Mouse (Mus musculus) olfactory bulb, adult 2 months (tissue): ENCODE measurements around the gene Hecw2. TPM values are rescaled to one million over a fixed set of nuclear protein-coding genes. Genes with fewer than 3 reads are reported as not detected.

Experiments
- H3K27ac ChIP-seq: fragments of 200-500 bp; 2 replicates; pipeline ENCODE4 v1.5.1; 2012; ENCODE audit warnings: low read depth, low read length; ENCODE audit not compliant: insufficient read depth
- H3K4me1 ChIP-seq: fragments of 200-500 bp; 2 replicates; pipeline ENCODE4 v1.6.1; 2012; ENCODE audit warnings: low read length; ENCODE audit not compliant: control insufficient read depth, insufficient read depth
- H3K4me3 ChIP-seq: fragments of 200-500 bp; 2 replicates; pipeline ENCODE4 v1.5.1; 2012; ENCODE audit warnings: mild to moderate bottlenecking, low read depth, low read length, moderate library complexity; ENCODE audit not compliant: insufficient read depth
- CTCF ChIP-seq: fragments of 200-500 bp; IDR thresholded peaks from 2 replicates; pipeline ENCODE4 v1.5.1; 2012; ENCODE audit warnings: low read depth, mild to moderate bottlenecking, low read length, moderate library complexity; ENCODE audit not compliant: insufficient read depth
- POLR2A ChIP-seq: fragments of 200-500 bp; IDR thresholded peaks from 2 replicates; pipeline ENCODE4 v1.6.1; 2012; ENCODE audit warnings: mild to moderate bottlenecking, low read depth, low read length, moderate library complexity; ENCODE audit not compliant: insufficient read depth
- WGBS: fragments of 180-500 bp; shearing (Covaris S2); methylation state at CpG from one replicate; pipeline ENCODE4 v1.1.7; 2018; 5-methylcytosine and 5-hydroxymethylcytosine counted together
- polyA plus RNA-seq: library from polyadenylated mRNA; stranded (reverse); fragments of >200 nt; gene quantifications from 2 replicates; pipeline ENCODE4 v1.2.4, GENCODE M21; 2012; ENCODE audit warnings: low replicate concordance; ENCODE audit not compliant: missing spikeins, insufficient read depth, insufficient read length

Hecw2 gene
- polyA plus RNA-seq, 1 experiment: not detected

DNA sequence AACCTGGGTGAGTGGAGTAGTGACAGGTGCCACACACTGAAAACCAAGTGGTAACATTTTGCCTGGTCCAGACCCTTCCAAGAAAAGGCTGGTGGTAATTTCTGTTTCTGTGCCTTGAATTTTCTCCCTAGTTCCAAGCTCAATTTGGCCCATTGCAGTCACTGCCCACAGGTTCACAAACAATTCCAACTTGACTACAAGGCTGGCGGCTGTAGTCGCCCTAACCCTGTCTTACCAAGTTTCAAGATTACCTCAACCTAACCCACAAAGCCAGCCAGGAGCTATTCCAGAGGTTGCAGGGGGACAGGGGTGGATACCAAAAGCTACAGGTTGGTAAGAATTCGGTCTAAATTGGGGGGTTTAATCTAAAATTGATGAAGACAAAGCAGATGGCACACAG is 27.0 kb downstream of the Hecw2 start:
- TF ChIP-seq CTCF (no peak), POLR2A (no peak)
- no peak overlapping the region for H3K27ac ChIP-seq
- H3K4me1 ChIP-seq: 0 out of 2 replicates have a peak, but pooled peaks cover 2% of the 10 kb centered on the region

DNA sequence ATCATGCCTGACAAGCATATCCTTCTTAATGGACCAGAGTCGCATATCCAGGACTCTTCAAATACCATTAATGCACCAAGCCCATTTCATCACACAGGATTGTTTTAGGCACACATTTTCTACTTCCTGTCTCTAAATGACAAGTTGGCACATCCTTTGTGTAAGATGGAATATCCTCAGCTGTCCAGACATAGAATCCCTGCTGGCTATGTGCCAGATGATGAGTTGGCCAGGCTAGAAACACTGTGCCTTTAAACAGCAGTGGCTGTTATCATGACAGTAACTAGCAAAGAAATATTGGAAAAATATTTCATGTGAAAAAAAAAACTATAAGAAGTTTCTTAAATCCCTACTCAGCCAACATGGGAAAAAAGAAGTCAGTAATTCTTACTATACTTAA is 35.4 kb downstream of the Hecw2 start:
- TF ChIP-seq POLR2A (no peak), CTCF (no peak)
- 82% methylated on average over 1 of the region's 1 CpGs for WGBS
- Histone ChIP-seq H3K27ac (no peak overlapping the region), H3K4me3 (no peak overlapping the region), H3K4me1 (no peaks in the 10 kb centered on the region)

More for the DNA sequence above, 27.0 kb downstream of the Hecw2 start:
- WGBS: 91% methylated on average over 3 of the region's 3 CpGs
- no peak overlapping the region for H3K4me3 ChIP-seq

DNA sequence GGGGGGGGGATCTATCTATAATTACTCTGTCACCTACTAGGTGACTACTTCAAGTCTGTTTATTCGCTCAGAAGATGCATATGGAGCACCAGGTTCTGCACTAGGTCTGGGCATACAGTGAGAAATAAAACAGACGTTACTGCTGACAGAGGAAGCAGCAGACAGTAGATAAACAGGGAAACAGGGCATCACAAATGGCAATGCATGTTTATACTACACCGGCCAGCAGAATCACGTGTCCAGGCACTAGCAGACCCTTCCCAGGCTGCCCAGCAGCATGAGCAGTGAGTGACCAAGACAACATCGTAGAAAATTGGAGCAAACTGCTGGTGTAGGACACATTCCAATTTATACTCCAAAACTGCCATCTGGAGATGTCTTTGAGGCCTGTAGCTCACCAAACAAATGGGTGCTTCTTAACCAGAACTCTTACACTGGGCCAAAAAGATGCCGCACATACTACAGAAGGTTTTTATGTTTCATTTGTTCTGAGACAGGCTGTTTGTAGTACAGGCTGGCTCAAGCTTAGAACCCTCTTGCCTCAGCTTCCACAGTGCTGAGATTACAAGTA is 41.7 kb downstream of the Hecw2 start:
- WGBS: 86% methylated on average over 6 of the region's 6 CpGs
- H3K4me3 ChIP-seq: no peak overlapping the region

DNA sequence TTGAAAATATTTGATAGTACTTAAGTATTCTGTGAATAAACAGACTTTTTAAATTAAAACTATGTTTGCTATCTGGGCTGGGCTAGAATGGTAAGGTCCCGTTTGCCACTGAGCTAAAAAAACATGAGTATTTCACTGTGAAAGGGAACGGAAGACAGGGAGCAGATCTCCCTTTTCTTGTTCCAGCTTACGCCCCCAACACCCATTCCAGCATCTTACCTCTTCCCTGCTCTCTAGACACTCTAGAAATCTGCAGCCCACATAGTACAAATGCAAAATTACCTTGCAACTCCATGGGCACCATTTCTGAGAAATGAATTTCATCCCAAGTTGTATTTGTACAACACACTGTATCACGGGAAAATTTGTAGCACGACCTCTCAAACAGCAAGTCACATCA is 49.9 kb downstream of the Hecw2 start:
- TF ChIP-seq POLR2A: no peak
- TF ChIP-seq CTCF: no peak
- 90% methylated on average over 5 of the region's 5 CpGs for WGBS
- no peak overlapping the region for H3K27ac ChIP-seq
- H3K4me1 ChIP-seq: no peaks in the 10 kb centered on the region
- no peak overlapping the region for H3K4me3 ChIP-seq

More for the DNA sequence above, 41.7 kb downstream of the Hecw2 start:
- Histone ChIP-seq H3K27ac (no peak overlapping the region), H3K4me1 (no peaks in the 10 kb centered on the region)
- TF ChIP-seq POLR2A: no peak
- no peak for TF ChIP-seq CTCF

DNA sequence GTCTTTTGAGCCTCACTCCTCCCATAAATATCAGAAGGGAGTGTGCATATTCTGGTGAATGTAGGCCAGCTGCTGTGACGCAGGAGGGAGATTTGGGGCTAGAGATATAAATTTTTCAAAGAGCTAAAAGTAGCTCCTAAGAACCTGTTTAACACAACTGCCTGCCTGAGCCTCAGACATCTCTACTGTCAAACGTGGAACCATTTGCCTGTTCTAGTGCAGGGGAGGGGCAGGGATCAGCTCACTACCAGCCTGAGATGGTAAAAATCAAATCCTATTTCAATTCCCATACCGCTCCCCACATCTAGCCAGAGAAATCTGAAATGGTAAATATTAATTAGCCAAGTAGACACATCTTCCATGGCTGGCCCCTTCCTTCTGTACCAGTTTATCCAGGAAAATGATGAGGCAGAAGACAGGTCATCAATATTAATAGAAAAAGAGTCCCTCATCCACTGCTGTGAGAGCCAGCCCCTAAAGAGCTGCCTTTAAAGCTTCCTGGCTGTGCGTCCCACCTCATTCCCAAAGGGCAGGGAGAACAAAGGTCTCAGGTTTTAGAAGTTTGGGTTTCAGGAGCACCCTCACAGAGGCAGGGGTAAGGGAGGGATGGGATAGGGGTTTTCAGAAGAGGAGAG is 61.0 kb downstream of the Hecw2 start:
- Histone ChIP-seq H3K4me1 (peaks cover 2% of the 10 kb centered on the region; the same call in 1 of the 2 replicates), H3K4me3 (no peak overlapping the region), H3K27ac (no peak overlapping the region)
- TF ChIP-seq POLR2A (no peak), CTCF (no peak)
- WGBS: 67% methylated on average over 4 of the region's 4 CpGs

DNA sequence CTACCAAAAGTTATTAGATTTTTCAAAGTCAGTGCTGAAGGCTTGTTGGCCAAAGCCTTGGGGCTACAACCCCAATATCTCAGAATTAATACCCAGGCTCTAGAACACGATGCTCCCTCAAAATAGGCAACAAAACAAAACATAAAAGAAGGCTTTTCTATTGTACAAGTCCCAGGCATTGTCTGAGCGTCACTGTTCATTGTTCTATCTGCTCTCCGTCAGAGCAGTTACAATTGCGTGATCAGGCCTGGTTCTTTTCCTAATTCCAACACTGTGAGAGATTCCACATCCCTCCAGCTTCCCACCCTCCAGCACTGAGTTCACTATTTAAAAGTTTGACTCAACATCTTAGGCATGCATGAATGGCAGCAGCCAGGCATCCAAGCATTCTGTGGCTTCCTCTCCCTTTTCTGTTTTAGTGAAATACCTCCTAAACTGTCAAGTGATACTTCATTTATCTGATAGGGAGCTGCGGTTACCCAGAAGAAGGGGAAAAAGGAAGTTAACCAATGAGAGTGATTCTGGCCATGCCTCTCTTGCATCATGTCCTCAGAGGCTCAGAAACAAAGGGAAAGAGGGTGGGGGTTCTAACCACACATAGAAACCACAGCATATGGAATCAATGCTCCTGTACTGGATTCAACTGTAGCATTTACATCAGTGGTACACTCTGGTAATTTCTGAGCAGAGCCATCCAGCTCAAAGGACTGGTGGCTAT is 66.1 kb downstream of the Hecw2 start:
- WGBS: 44% methylated on average over 5 of the region's 5 CpGs
- no peak overlapping the region for H3K27ac ChIP-seq

DNA sequence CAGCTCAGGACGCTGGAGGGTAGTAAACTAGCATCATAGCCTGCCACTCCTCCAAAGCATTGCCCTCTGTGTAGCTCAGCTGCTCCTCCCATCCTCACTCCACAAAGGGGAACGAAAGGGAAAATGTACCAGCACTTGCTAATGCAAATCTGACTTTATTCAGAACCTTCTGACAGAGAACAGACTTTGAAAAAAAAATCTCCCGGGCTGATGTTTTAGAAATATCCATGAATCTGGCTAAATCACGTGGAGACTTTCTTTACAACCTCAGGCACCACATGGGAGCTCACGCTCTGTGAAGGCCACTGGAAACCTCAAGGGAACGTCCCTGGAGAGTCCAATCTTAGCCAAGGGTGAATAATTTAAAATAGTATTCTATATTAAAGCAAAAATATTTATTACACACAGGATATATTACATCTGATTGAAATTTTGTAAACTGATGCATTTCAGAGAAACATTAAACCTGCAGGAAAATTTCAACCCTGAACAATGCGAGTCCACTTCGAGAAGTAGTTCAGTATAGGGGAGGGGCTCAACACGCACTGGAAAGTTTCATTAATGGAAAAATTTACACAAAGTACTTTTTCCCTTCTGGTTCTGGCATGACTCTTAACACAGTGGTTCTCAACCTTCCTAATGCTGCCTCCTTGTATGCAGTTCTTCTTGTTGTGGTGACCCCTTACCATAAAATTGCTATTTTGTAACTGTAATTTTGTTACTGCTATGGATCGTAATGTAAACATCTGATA is 67.8 kb downstream of the Hecw2 start:
- Histone ChIP-seq H3K4me1 (peaks cover 2% of the 10 kb centered on the region), H3K27ac (no peak overlapping the region), H3K4me3 (no peak overlapping the region)
- 78% methylated on average over 10 of the region's 10 CpGs for WGBS
- TF ChIP-seq CTCF (no peak), POLR2A (no peak)

More for the DNA sequence above, 66.1 kb downstream of the Hecw2 start:
- no peak for TF ChIP-seq POLR2A
- TF ChIP-seq CTCF: no peak
- no peak overlapping the region for H3K4me3 ChIP-seq
- H3K4me1 ChIP-seq: no peaks in the 10 kb centered on the region

DNA sequence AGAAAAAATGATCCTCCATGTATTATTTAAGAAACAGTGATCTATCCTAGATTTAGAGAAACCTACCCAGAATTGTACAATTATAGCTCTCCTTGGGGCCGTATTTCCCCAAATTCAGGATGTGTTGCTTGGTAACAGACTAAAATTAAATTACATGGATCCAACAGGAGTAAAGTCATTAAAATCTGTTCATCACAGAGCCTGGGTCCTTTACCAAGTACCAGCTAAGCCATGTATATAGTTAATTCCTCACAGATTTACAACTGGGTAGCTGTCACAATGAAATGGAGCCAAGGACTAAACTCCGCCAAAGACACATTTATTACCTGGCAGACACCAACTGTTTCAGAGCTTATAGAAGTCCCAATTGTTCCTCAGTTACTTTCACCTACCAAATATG is 72.4 kb downstream of the Hecw2 start:
- TF ChIP-seq POLR2A (no peak), CTCF (no peak)

More for the DNA sequence above, 72.4 kb downstream of the Hecw2 start:
- 70% methylated on average over 2 of the region's 2 CpGs for WGBS
- Histone ChIP-seq H3K4me3 (no peak overlapping the region), H3K27ac (no peak overlapping the region), H3K4me1 (peaks cover 9% of the 10 kb centered on the region)
